Mouse (Mus musculus): Measurements from ENCODE around the gene Fpgs. TPM values are rescaled to one million over a fixed set of nuclear protein-coding genes. Genes with fewer than 3 reads are reported as not detected.
A peak's percentile ranks its signal among the peaks of the same experiment; 100 is the strongest.

Fpgs gene
- polyA plus RNA-seq, 1 experiment from 2014 or later, result 36.1 TPM

GRCm38 (mm10) chr2:32654743-32655393 lies 49.1 kb downstream of the Fpgs start:
- Histone ChIP-seq H3K36me3 (ENCODE audit: insufficient read depth, low read length) (no peaks in the 10 kb centered on the region), H3K4me3 (replicated peaks; ENCODE audit: low read depth, low read length) (no peak overlapping the region), H3K27ac (peak overlapping the region; percentile 91), H3K9me3 (replicated peaks; ENCODE audit: low read length) (no peaks in the 10 kb centered on the region), H3K9ac (ENCODE audit: low read depth, low read length) (peak overlapping the region; percentile 40; the same call in 1 of the 2 replicates), H3K4me1 (replicated peaks; ENCODE audit: insufficient read depth, low read length) (peaks cover 30% of the 10 kb centered on the region), H3K4me2 (ENCODE audit: low read length) (peak overlapping the region; percentile 18; the same call in 1 of the 2 replicates), H3K27me3 (ENCODE audit: insufficient read depth, low read length) (no peaks in the 10 kb centered on the region)
- 44% methylated on average over 14 of the region's 14 CpGs for WGBS
- no peak for TF ChIP-seq CTCF (IDR thresholded peaks at IDR 0.05; ENCODE audit: low read depth)
- DNase-seq (ENCODE audit: low spot score) (no peak), ATAC-seq (replicated peaks; ENCODE audit: low FRiP score, low read depth) (no peak)

GRCm38 (mm10) chr2:32653764-32654163 lies 50.2 kb downstream of the Fpgs start:
- Histone ChIP-seq H3K4me1 (replicated peaks; ENCODE audit: insufficient read depth, low read length) (peaks cover 30% of the 10 kb centered on the region), H3K36me3 (ENCODE audit: insufficient read depth, low read length) (no peaks in the 10 kb centered on the region), H3K27ac (peak overlapping the region; percentile 91), H3K4me2 (ENCODE audit: low read length) (peak overlapping the region; percentile 9), H3K27me3 (ENCODE audit: insufficient read depth, low read length) (no peaks in the 10 kb centered on the region), H3K9ac (ENCODE audit: low read depth, low read length) (no peak overlapping the region), H3K9me3 (replicated peaks; ENCODE audit: low read length) (no peaks in the 10 kb centered on the region), H3K4me3 (replicated peaks; ENCODE audit: low read depth, low read length) (no peak overlapping the region)
- ATAC-seq (replicated peaks; ENCODE audit: low FRiP score, low read depth) (no peak), DNase-seq (ENCODE audit: low spot score) (no peak)
- no peak for TF ChIP-seq CTCF (IDR thresholded peaks at IDR 0.05; ENCODE audit: low read depth)
- 32% methylated on average over 7 of the region's 7 CpGs for WGBS

GRCm38 (mm10) chr2:32647366-32647765 lies 56.6 kb downstream of the Fpgs start:
- no peak for ATAC-seq (replicated peaks; ENCODE audit: low FRiP score, low read depth)
- Histone ChIP-seq H3K36me3 (ENCODE audit: insufficient read depth, low read length) (no peaks in the 10 kb centered on the region), H3K9me3 (replicated peaks; ENCODE audit: low read length) (no peaks in the 10 kb centered on the region), H3K4me2 (ENCODE audit: low read length) (peak overlapping the region; percentile 51), H3K9ac (ENCODE audit: low read depth, low read length) (peak overlapping the region; percentile 72), H3K27me3 (ENCODE audit: insufficient read depth, low read length) (no peaks in the 10 kb centered on the region), H3K4me1 (replicated peaks; ENCODE audit: insufficient read depth, low read length) (peaks cover 8% of the 10 kb centered on the region; the same call in 1 of the 2 replicates), H3K27ac (0 out of 2 replicates have a peak overlapping the region, but pooled peaks have one; percentile 31), H3K4me3 (replicated peaks; ENCODE audit: low read depth, low read length) (peak overlapping the region; percentile 45)
- DNase-seq (ENCODE audit: low spot score), result no peak
- no peak for TF ChIP-seq CTCF (IDR thresholded peaks at IDR 0.05; ENCODE audit: low read depth)
- 82% methylated on average over 7 of the region's 7 CpGs for WGBS

- Histone ChIP-seq H3K36me3 (ENCODE audit: insufficient read depth, low read length) (no peaks in the 10 kb centered on the region), H3K27ac (peak within 1 kb of the TSS; percentile 87), H3K27me3 (ENCODE audit: insufficient read depth, low read length) (no peaks in the 10 kb centered on the region), H3K4me2 (ENCODE audit: low read length) (peak within 1 kb of the TSS; percentile 51), H3K9ac (ENCODE audit: low read depth, low read length) (peak within 1 kb of the TSS; percentile 72), H3K4me3 (replicated peaks; ENCODE audit: low read depth, low read length) (peak within 1 kb of the TSS; percentile 45), H3K4me1 (replicated peaks; ENCODE audit: insufficient read depth, low read length) (peaks cover 8% of the 10 kb centered on the region; the same call in 1 of the 2 replicates), H3K9me3 (replicated peaks; ENCODE audit: low read length) (no peaks in the 10 kb centered on the region)
- ATAC-seq (replicated peaks; ENCODE audit: low FRiP score, low read depth) (peak; percentile 44; the same call in 1 of the 2 replicates), DNase-seq (ENCODE audit: low spot score) (peak; percentile 75)
- 52% methylated on average over 31 of the region's 31 CpGs for WGBS
- TF ChIP-seq CTCF (IDR thresholded peaks at IDR 0.05; ENCODE audit: low read depth), result no peak
These were observed 57.4 kb downstream of the Fpgs start, which contains the start of gene Eng for GRCm38 (mm10) chr2:32646379-32647056. Gene Eng (plus strand): TSS chr2:32646595.

GRCm38 (mm10) chr2:32645647-32646046 lies 58.3 kb downstream of the Fpgs start:
- TF ChIP-seq CTCF (IDR thresholded peaks at IDR 0.05; ENCODE audit: low read depth), result no peak
- Histone ChIP-seq H3K27ac (0 out of 2 replicates have a peak overlapping the region, but pooled peaks have one; percentile 9), H3K4me3 (replicated peaks; ENCODE audit: low read depth, low read length) (no peak overlapping the region), H3K4me1 (replicated peaks; ENCODE audit: insufficient read depth, low read length) (peaks cover 8% of the 10 kb centered on the region; the same call in 1 of the 2 replicates), H3K9ac (ENCODE audit: low read depth, low read length) (no peak overlapping the region), H3K9me3 (replicated peaks; ENCODE audit: low read length) (no peaks in the 10 kb centered on the region), H3K4me2 (ENCODE audit: low read length) (no peak overlapping the region), H3K27me3 (ENCODE audit: insufficient read depth, low read length) (no peaks in the 10 kb centered on the region), H3K36me3 (ENCODE audit: insufficient read depth, low read length) (no peaks in the 10 kb centered on the region)
- DNase-seq (ENCODE audit: low spot score), result no peak
- 43% methylated on average over 3 of the region's 3 CpGs for WGBS
- ATAC-seq (replicated peaks; ENCODE audit: low FRiP score, low read depth), result no peak

- Histone ChIP-seq H3K9ac (ENCODE audit: low read depth, low read length) (no peak overlapping the region), H3K4me3 (replicated peaks; ENCODE audit: low read depth, low read length) (no peak overlapping the region), H3K4me2 (ENCODE audit: low read length) (no peak overlapping the region), H3K9me3 (replicated peaks; ENCODE audit: low read length) (no peaks in the 10 kb centered on the region), H3K4me1 (replicated peaks; ENCODE audit: insufficient read depth, low read length) (peaks cover 8% of the 10 kb centered on the region; the same call in 1 of the 2 replicates), H3K27ac (0 out of 2 replicates have a peak overlapping the region, but pooled peaks have one; percentile 9), H3K27me3 (ENCODE audit: insufficient read depth, low read length) (no peaks in the 10 kb centered on the region), H3K36me3 (ENCODE audit: insufficient read depth, low read length) (no peaks in the 10 kb centered on the region)
- 67% methylated on average over 8 of the region's 8 CpGs for whole genome bisulfite sequencing
- TF ChIP-seq CTCF (IDR thresholded peaks at IDR 0.05; ENCODE audit: low read depth), result no peak
- ATAC-seq (replicated peaks; ENCODE audit: low FRiP score, low read depth) (no peak), DNase-seq (ENCODE audit: low spot score) (no peak)
These were observed 59.0 kb downstream of the Fpgs start for GRCm38 (mm10) chr2:32644799-32645475.
